ENCODE assay signal across 32 mouse cellular contexts in genomic region chr9:62400531-62401170, GRCm38 (mm10). TPM values are rescaled to one million over a fixed set of nuclear protein-coding genes. Genes with fewer than 3 reads are reported as not detected.
DNase-seq lines count a peak whose midpoint lies in the region; ATAC-seq and TF ChIP-seq lines count a peak whose summit lies in the region.
"Had no signal": no experiment of that assay in that cellular context is flagged by ENCODE, and none has a peak within 500 bp of the region (broad histone marks: within the 10 kb centered on the region; RNA-seq: fewer than 3 reads in every experiment).

No protein-coding gene starts in this region.

- TF ChIP-seq EP300 in stomach, postnatal 0 days (optimal IDR thresholded peaks at IDR 0.05) = no peak

- no peak for TF ChIP-seq CTCF in stomach, postnatal 0 days (IDR thresholded peaks at IDR 0.05; ENCODE audit: low read depth)

- no peak for DNase-seq in kidney, adult 9 months
- DNase-seq in midbrain, embryonic 11.5 days (ENCODE audit: low spot score, missing footprints) = peak; percentile 70
- no peak for DNase-seq in midbrain, embryonic 14.5 days
- no peak for DNase-seq in stomach, postnatal 0 days (ENCODE audit: low spot score)
- no peak for DNase-seq in retina, postnatal 1 day
- no peak for DNase-seq in cerebellum, postnatal 36 days
- DNase-seq: adrenal gland, postnatal 10 days; B cell, adult 2 months; cerebellum, adult 11 months; cerebellum, adult 9-10 months; gastrocnemius, postnatal 25 days; heart, adult 2 months; heart, postnatal 10 days; kidney, adult 8-10 months; kidney, postnatal 14 days; layer of hippocampus, adult 9-11 months; liver; lung, postnatal 14 days; right cerebral cortex, postnatal 14 days; thymus, adult 2 months; thymus, postnatal 4 days had no signal

- 0 out of 2 replicates have a peak, but pooled peaks have one; percentile 24 for ATAC-seq in kidney, embryonic 14.5 days (ENCODE audit: low FRiP score, low TSS enrichment)
- no peak for ATAC-seq in midbrain, embryonic 11.5 days (ENCODE audit: low FRiP score)
- no peak for ATAC-seq in midbrain, embryonic 14.5 days (ENCODE audit: low FRiP score, low TSS enrichment)
- ATAC-seq in embryonic facial prominence, embryonic 12.5 days (ENCODE audit: insufficient number of reproducible peaks, insufficient read depth, low FRiP score, low TSS enrichment) = no peak
- 0 out of 2 replicates have a peak, but pooled peaks have one; percentile 24 for ATAC-seq in stomach, postnatal 0 days (ENCODE audit: low FRiP score, low TSS enrichment)
- ATAC-seq: forebrain, embryonic 14.5 days; intestine, embryonic 16.5 days; Patski had no signal

- H3K9ac ChIP-seq in kidney, embryonic 14.5 days (ENCODE audit: low read depth, low read length) = no peak overlapping the region
- H3K9ac ChIP-seq in midbrain, embryonic 11.5 days (ENCODE audit: low read length) = no peak overlapping the region
- no peak overlapping the region for H3K9ac ChIP-seq in midbrain, embryonic 14.5 days (replicated peaks; ENCODE audit: low read length)
- no peak overlapping the region for H3K9ac ChIP-seq in embryonic facial prominence, embryonic 12.5 days
- H3K9ac ChIP-seq in stomach, postnatal 0 days (ENCODE audit: low read length) = no peak overlapping the region
- H3K9ac ChIP-seq: heart, embryonic 12.5 days; hindbrain, embryonic 15.5 days; midbrain, embryonic 12.5 days; stomach, embryonic 15.5 days had no signal

- H3K27ac ChIP-seq in kidney, embryonic 14.5 days (ENCODE audit: low read depth, low read length) = no peak overlapping the region
- no peak overlapping the region for H3K27ac ChIP-seq in midbrain, embryonic 11.5 days (ENCODE audit: low read depth, low read length)
- no peak overlapping the region for H3K27ac ChIP-seq in midbrain, embryonic 14.5 days (replicated peaks; ENCODE audit: low read depth, low read length)
- 0 out of 2 replicates have a peak overlapping the region, but pooled peaks have one; percentile 23 for H3K27ac ChIP-seq in embryonic facial prominence, embryonic 12.5 days
- no peak overlapping the region for H3K27ac ChIP-seq in stomach, postnatal 0 days (replicated peaks)
- H3K27ac ChIP-seq: heart, adult 2 months; hindbrain, embryonic 15.5 days; midbrain, embryonic 12.5 days; stomach, embryonic 15.5 days had no signal

- no peak overlapping the region for H3K4me3 ChIP-seq in kidney, embryonic 14.5 days (ENCODE audit: low read length)
- H3K4me3 ChIP-seq in midbrain, embryonic 11.5 days (ENCODE audit: low read depth, low read length) = no peak overlapping the region
- no peak overlapping the region for H3K4me3 ChIP-seq in midbrain, embryonic 14.5 days (replicated peaks; ENCODE audit: low read depth, low read length)
- no peak overlapping the region for H3K4me3 ChIP-seq in embryonic facial prominence, embryonic 12.5 days
- H3K4me3 ChIP-seq in stomach, postnatal 0 days (ENCODE audit: low read depth, low read length) = no peak overlapping the region
- H3K4me3 ChIP-seq: heart, adult 2 months; heart, embryonic 12.5 days; hindbrain, embryonic 15.5 days; midbrain, embryonic 12.5 days; stomach, embryonic 15.5 days had no signal

- H3K27me3 ChIP-seq in kidney, embryonic 14.5 days (ENCODE audit: control insufficient read depth, insufficient read depth, low read length) = no peaks in the 10 kb centered on the region
- no peaks in the 10 kb centered on the region for H3K27me3 ChIP-seq in midbrain, embryonic 11.5 days (ENCODE audit: control insufficient read depth, insufficient read depth, low read length)
- H3K27me3 ChIP-seq in midbrain, embryonic 14.5 days (ENCODE audit: control insufficient read depth, insufficient read depth, low read length) = no peaks in the 10 kb centered on the region
- H3K27me3 ChIP-seq in embryonic facial prominence, embryonic 12.5 days = no peaks in the 10 kb centered on the region
- H3K27me3 ChIP-seq in stomach, postnatal 0 days (ENCODE audit: control insufficient read depth, insufficient read depth, low read length) = no peaks in the 10 kb centered on the region
- H3K27me3 ChIP-seq: CH12.LX; heart, embryonic 12.5 days; hindbrain, embryonic 15.5 days; midbrain, embryonic 12.5 days; Patski; stomach, embryonic 15.5 days had no signal

- H3K36me3 ChIP-seq in kidney, embryonic 14.5 days (ENCODE audit: control insufficient read depth, insufficient read depth, low read length) = no peaks in the 10 kb centered on the region
- no peaks in the 10 kb centered on the region for H3K36me3 ChIP-seq in midbrain, embryonic 11.5 days (ENCODE audit: control insufficient read depth, insufficient read depth, low read length)
- no peaks in the 10 kb centered on the region for H3K36me3 ChIP-seq in midbrain, embryonic 14.5 days (ENCODE audit: control insufficient read depth, insufficient read depth, low read length)
- H3K36me3 ChIP-seq in embryonic facial prominence, embryonic 12.5 days = no peaks in the 10 kb centered on the region
- no peaks in the 10 kb centered on the region for H3K36me3 ChIP-seq in stomach, postnatal 0 days (ENCODE audit: control insufficient read depth, insufficient read depth, low read length)
- H3K36me3 ChIP-seq: G1E; heart, embryonic 12.5 days; hindbrain, embryonic 15.5 days; midbrain, embryonic 12.5 days; stomach, embryonic 15.5 days had no signal

- H3K4me1 ChIP-seq in kidney, embryonic 14.5 days (ENCODE audit: control insufficient read depth, insufficient read depth, low read length) = no peaks in the 10 kb centered on the region
- H3K4me1 ChIP-seq in midbrain, embryonic 11.5 days (ENCODE audit: control insufficient read depth, insufficient read depth, low read length) = no peaks in the 10 kb centered on the region
- H3K4me1 ChIP-seq in midbrain, embryonic 14.5 days (ENCODE audit: control insufficient read depth, insufficient read depth, low read length) = no peaks in the 10 kb centered on the region
- peaks cover 11% of the 10 kb centered on the region for H3K4me1 ChIP-seq in embryonic facial prominence, embryonic 12.5 days
- H3K4me1 ChIP-seq in stomach, postnatal 0 days (replicated peaks; ENCODE audit: control insufficient read depth, insufficient read depth) = no peaks in the 10 kb centered on the region
- H3K4me1 ChIP-seq: hindbrain, embryonic 15.5 days; midbrain, embryonic 12.5 days had no signal

- no peak overlapping the region for H3K4me2 ChIP-seq in kidney, embryonic 14.5 days (replicated peaks; ENCODE audit: low read depth, low read length)
- H3K4me2 ChIP-seq in midbrain, embryonic 11.5 days = no peak overlapping the region
- no peak overlapping the region for H3K4me2 ChIP-seq in midbrain, embryonic 14.5 days (ENCODE audit: low read length)
- H3K4me2 ChIP-seq in embryonic facial prominence, embryonic 12.5 days (replicated peaks) = no peak overlapping the region
- no peak overlapping the region for H3K4me2 ChIP-seq in stomach, postnatal 0 days (replicated peaks; ENCODE audit: low read depth)
- H3K4me2 ChIP-seq: heart, embryonic 12.5 days; hindbrain, embryonic 15.5 days; midbrain, embryonic 12.5 days; stomach, embryonic 15.5 days had no signal

- H3K9me3 ChIP-seq in kidney, embryonic 14.5 days (ENCODE audit: control insufficient read depth, low read length) = no peaks in the 10 kb centered on the region
- H3K9me3 ChIP-seq in midbrain, embryonic 11.5 days (ENCODE audit: control insufficient read depth, low read length) = no peaks in the 10 kb centered on the region
- no peaks in the 10 kb centered on the region for H3K9me3 ChIP-seq in midbrain, embryonic 14.5 days (ENCODE audit: control insufficient read depth, low read length)
- no peaks in the 10 kb centered on the region for H3K9me3 ChIP-seq in embryonic facial prominence, embryonic 12.5 days
- H3K9me3 ChIP-seq in stomach, postnatal 0 days (ENCODE audit: control insufficient read depth, low read length) = no peaks in the 10 kb centered on the region
- H3K9me3 ChIP-seq: G1E; hindbrain, embryonic 15.5 days; midbrain, embryonic 12.5 days; stomach, embryonic 15.5 days had no signal

- 58% methylated on average over 11 of the region's 11 CpGs for WGBS in kidney, embryonic 14.5 days
- 71% methylated on average over 11 of the region's 11 CpGs for WGBS in midbrain, embryonic 11.5 days
- 74% methylated on average over 11 of the region's 11 CpGs for WGBS in midbrain, embryonic 14.5 days
- WGBS in embryonic facial prominence, embryonic 12.5 days = 55% methylated on average over 11 of the region's 11 CpGs
- 54% methylated on average over 11 of the region's 11 CpGs for WGBS in stomach, postnatal 0 days

RNA-seq across cellular contexts. Expression of gene Anp32a, which starts 59.6 kb away (rescaled TPM):
- 155 and 214 TPM in 2 replicates for polyA plus RNA-seq in kidney, embryonic 14.5 days (2014; fragmentation: Nextera tagmentation; extraction: Ambion mirVana)
- 194 and 220 TPM in 2 replicates for polyA plus RNA-seq in midbrain, embryonic 11.5 days (2014; fragmentation: Nextera tagmentation; extraction: Ambion mirVana)
- polyA plus RNA-seq in midbrain, embryonic 14.5 days (2014; fragmentation: Nextera tagmentation; extraction: Ambion mirVana) = 81.0 and 82.1 TPM in 2 replicates
- polyA plus RNA-seq in embryonic facial prominence, embryonic 12.5 days (2016; fragmentation: Nextera tagmentation; extraction: Ambion mirVana) = 208 and 235 TPM in 2 replicates
- polyA plus RNA-seq in stomach, postnatal 0 days (2015; fragmentation: Nextera tagmentation; extraction: Ambion mirVana) = 67.9 and 89.9 TPM in 2 replicates

Comparison
In these comparisons a context has a peak if more than half of its experiments do, and no peak if none do; other contexts are left out.
1. ATAC-seq: peak in kidney, embryonic 14.5 days (single experiment) and stomach, postnatal 0 days (single experiment); none in midbrain, embryonic 11.5 days (single experiment), midbrain, embryonic 14.5 days (single experiment) and embryonic facial prominence, embryonic 12.5 days (single experiment).